Mouse (Mus musculus) CH12.LX (cell line): ENCODE measurements at regions not wholly inside any gene's neighbourhood (a gene's known extent, or its start where the extent isn't known, plus 50 kb on each side); places are given as distances from the start of the nearest gene placed in this dataset.

Experiments used
- DNase-seq: peaks from one replicate; pipeline ENCODE4 v3.0.0-alpha.2; 2013; ENCODE audit errors: extremely low read depth
- H3K27ac ChIP-seq: 2 replicates; pipeline ENCODE4 v1.5.1; 2012; ENCODE audit warnings: low read depth, mild to moderate bottlenecking, control low read depth, moderate library complexity; ENCODE audit not compliant: insufficient read depth
- H3K27me3 ChIP-seq: replicated peaks from 2 replicates; pipeline ENCODE3; 2012; ENCODE audit warnings: inconsistent platforms
- H3K36me3 ChIP-seq, 2 experiments: replicated peaks in 1 of 2; 2 replicates each; pipeline versions ENCODE3 to v1.6.1; 2012; ENCODE audit warnings: inconsistent platforms in 1 of 2, low read length in 1 of 2, mild to moderate bottlenecking in 1 of 2, mixed read lengths in 1 of 2, moderate library complexity in 1 of 2; ENCODE audit not compliant: control insufficient read depth in 1 of 2, insufficient read depth in 1 of 2
- H3K4me1 ChIP-seq, 2 experiments: 2 replicates each; pipeline ENCODE4 v1.6.1; 2012; ENCODE audit warnings: inconsistent platforms in 1 of 2, moderate library complexity in 1 of 2; ENCODE audit not compliant: insufficient read depth in 2 of 2, control insufficient read depth in 1 of 2
- H3K4me2 ChIP-seq: 2 replicates; pipeline ENCODE4 v1.6.1; 2012; ENCODE audit warnings: low read depth, mild to moderate bottlenecking, control low read depth; ENCODE audit not compliant: poor library complexity, insufficient read depth, severe bottlenecking
- H3K4me3 ChIP-seq, 3 experiments: fragments of 150-350 bp in 1 of 3; sonication (generic) in 1 of 3; replicated peaks in 1 of 3; 2 replicates each; pipeline versions ENCODE3 to v1.5.1; 2011 to 2012; ENCODE audit warnings: low read depth in 2 of 3, low read length in 2 of 3, mild to moderate bottlenecking in 2 of 3, moderate library complexity in 2 of 3, control low read depth in 1 of 3, improper control_type of control experiment in 1 of 3, inconsistent platforms in 1 of 3, mixed read lengths in 1 of 3; ENCODE audit not compliant: poor library complexity in 1 of 3
- H3K79me2 ChIP-seq: replicated peaks from 2 replicates; pipeline ENCODE4 v1.6.1; 2012; ENCODE audit warnings: mild to moderate bottlenecking, moderate library complexity; ENCODE audit not compliant: control insufficient read depth, poor library complexity, insufficient read depth, severe bottlenecking; ENCODE audit errors: extremely low read depth
- H3K9ac ChIP-seq: 2 replicates; pipeline ENCODE4 v1.6.1; 2012; ENCODE audit warnings: low read depth, mild to moderate bottlenecking, control low read depth, moderate library complexity; ENCODE audit not compliant: insufficient read depth
- H3K9me3 ChIP-seq: replicated peaks from 2 replicates; pipeline ENCODE3; 2012; ENCODE audit warnings: low read length, inconsistent platforms, mixed read lengths
- CHD1 ChIP-seq: IDR thresholded peaks from 2 replicates; pipeline ENCODE4 v1.6.1; 2012; ENCODE audit warnings: low read depth, low read length, improper control_type of control experiment, inconsistent platforms
- CTCF ChIP-seq, 2 experiments: IDR thresholded peaks in 1 of 2; conservative IDR thresholded peaks in 1 of 2; 2 replicates each; pipeline ENCODE4 v1.5.1; 2011 to 2012; ENCODE audit warnings: low read depth in 2 of 2, low read length in 2 of 2, improper control_type of control experiment in 1 of 2, inconsistent platforms in 1 of 2, mild to moderate bottlenecking in 1 of 2, moderate library complexity in 1 of 2
- E2F4 ChIP-seq: IDR thresholded peaks from 2 replicates; pipeline ENCODE4 v1.6.1; 2011; ENCODE audit warnings: low read depth, low read length, improper control_type of control experiment; ENCODE audit not compliant: insufficient replicate concordance
- ETS1 ChIP-seq: conservative IDR thresholded peaks from 2 replicates; pipeline ENCODE4 v1.6.1; 2012; ENCODE audit warnings: low read depth, mild to moderate bottlenecking, inconsistent platforms, low read length, improper control_type of control experiment, moderate library complexity
- HCFC1 ChIP-seq: IDR thresholded peaks from 2 replicates; pipeline ENCODE4 v1.6.1; 2012; ENCODE audit warnings: low read depth, mild to moderate bottlenecking, inconsistent platforms, low read length, improper control_type of control experiment
- JUN ChIP-seq: IDR thresholded peaks from 2 replicates; pipeline ENCODE4 v1.6.1; 2011; ENCODE audit warnings: low read depth, mild to moderate bottlenecking, low read length, improper control_type of control experiment, moderate library complexity; ENCODE audit not compliant: insufficient read depth
- JUND ChIP-seq: conservative IDR thresholded peaks from 2 replicates; pipeline ENCODE4 v1.6.1; 2011; ENCODE audit warnings: low read depth, low read length, improper control_type of control experiment
- MAFK ChIP-seq: IDR thresholded peaks from 2 replicates; pipeline ENCODE4 v1.6.1; 2011; ENCODE audit warnings: low read length, improper control_type of control experiment; ENCODE audit not compliant: insufficient replicate concordance
- MEF2A ChIP-seq: IDR thresholded peaks from 2 replicates; pipeline ENCODE4 v1.6.1; 2014; ENCODE audit warnings: low read depth, mild to moderate bottlenecking, inconsistent platforms, low read length, improper control_type of control experiment, borderline replicate concordance
- NELFE ChIP-seq: IDR thresholded peaks from 2 replicates; pipeline ENCODE4 v1.6.1; 2011; ENCODE audit warnings: low read depth, low read length, improper control_type of control experiment
- NRF1 ChIP-seq: IDR thresholded peaks from 2 replicates; pipeline ENCODE4 v1.6.1; 2014; ENCODE audit warnings: low read depth, mild to moderate bottlenecking, inconsistent platforms, low read length, improper control_type of control experiment, moderate library complexity
- PAX5 ChIP-seq: IDR thresholded peaks from 2 replicates; pipeline ENCODE4 v1.6.1; 2012; ENCODE audit warnings: low read length, inconsistent platforms, mixed read lengths
- RCOR1 ChIP-seq: conservative IDR thresholded peaks from 2 replicates; pipeline ENCODE4 v1.6.1; 2012; ENCODE audit warnings: low read depth, mild to moderate bottlenecking, inconsistent platforms, low read length, improper control_type of control experiment
- SIN3A ChIP-seq: IDR thresholded peaks from 2 replicates; pipeline ENCODE4 v1.6.1; 2012; ENCODE audit warnings: low read length, improper control_type of control experiment, inconsistent platforms
- UBTF ChIP-seq: IDR thresholded peaks from 2 replicates; pipeline ENCODE4 v1.6.1; 2012; ENCODE audit warnings: low read depth, mild to moderate bottlenecking, inconsistent platforms, low read length, improper control_type of control experiment, moderate library complexity
- ZNF384 ChIP-seq: IDR thresholded peaks from 2 replicates; pipeline ENCODE4 v1.6.1; 2012; ENCODE audit warnings: low read depth, low read length, improper control_type of control experiment, inconsistent platforms
- dilution Hi-C: fragments of 300-500 bp; cut with MboI; formaldehyde crosslinking; loops from 2 replicates; pipeline ENCODE4 v1.14.3; 2020; ENCODE audit warnings: low sequenced_read_pairs; ENCODE audit not compliant: extremely low pct_unique_long_range_greater_than_20kb, extremely low pct_ligation_motif_present
- in situ Hi-C: fragments of 300-500 bp; cut with MboI; formaldehyde crosslinking; loops from 3 replicates; pipeline ENCODE4 v1.14.3; 2019; ENCODE audit warnings: low sequenced_read_pairs, low pct_ligation_motif_present, low pct_unique_long_range_greater_than_20kb, mixed read lengths

DNA sequence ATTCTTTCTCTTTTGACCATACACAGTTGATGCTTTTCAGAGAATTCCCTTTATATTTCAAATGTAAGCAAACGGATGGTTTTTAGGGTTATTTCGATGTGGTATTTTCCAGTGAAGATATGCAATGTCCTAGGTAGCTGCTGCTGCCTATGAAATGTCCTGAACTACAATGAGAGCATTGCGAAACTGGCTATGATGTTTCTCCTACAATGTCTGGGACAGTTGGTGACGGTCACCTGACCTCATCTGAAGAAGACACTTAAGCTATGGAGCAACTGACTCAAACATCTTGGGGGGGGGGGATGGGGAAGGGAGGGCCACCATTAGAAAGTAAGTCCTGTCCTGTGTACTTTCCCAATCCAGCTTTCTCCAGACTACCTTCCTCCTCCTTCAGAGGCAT, 182.1 kb upstream of the Ell2 start:
- no peak overlapping the region for H3K9ac ChIP-seq
- no peaks in the 10 kb centered on the region for H3K79me2 ChIP-seq
- H3K4me2 ChIP-seq, result no peak overlapping the region
- H3K9me3 ChIP-seq, result no peaks in the 10 kb centered on the region
- in situ Hi-C loops (no loop called here), dilution Hi-C loops (no loop called here)
- H3K4me3 ChIP-seq, result no peak overlapping the region
- H3K27ac ChIP-seq, result no peak overlapping the region
- H3K4me1 ChIP-seq, result no peaks in the 10 kb centered on the region; a peak in 1 of 4 replicates
- H3K36me3 ChIP-seq, result no peaks in the 10 kb centered on the region
- DNase-seq, result no peak
- H3K27me3 ChIP-seq, result no peaks in the 10 kb centered on the region
- TF ChIP-seq HCFC1, result no peak
- no peak for TF ChIP-seq CHD1
- no peak for TF ChIP-seq JUND
- no peak for TF ChIP-seq SIN3A
- TF ChIP-seq ZNF384, result no peak
- no peak for TF ChIP-seq RCOR1
- TF ChIP-seq PAX5, result no peak
- TF ChIP-seq UBTF, result no peak
- TF ChIP-seq, all 38 proteins: peak for 0

DNA sequence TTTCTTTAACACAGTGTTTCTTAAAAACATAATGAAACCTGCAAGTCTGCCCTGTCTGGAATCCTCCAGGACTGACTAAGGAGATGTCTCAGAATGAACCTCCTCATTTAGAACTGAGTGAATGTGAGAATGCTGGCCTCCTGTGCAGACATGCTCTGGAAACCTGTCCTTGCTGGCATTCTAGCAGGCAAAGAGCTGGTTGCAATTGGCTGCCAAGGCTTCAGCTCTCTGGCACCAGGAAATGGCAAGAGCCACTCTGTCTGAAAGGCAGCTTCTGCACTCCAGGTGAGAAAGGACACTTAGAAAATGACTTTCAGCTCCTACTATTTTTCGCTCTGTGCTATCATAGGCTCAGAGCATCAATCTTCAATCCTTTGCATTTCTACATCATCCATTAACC, 175.0 kb upstream of the Ell2 start:
- Histone ChIP-seq H3K27me3 (no peaks in the 10 kb centered on the region), H3K4me2 (no peak overlapping the region), H3K79me2 (no peaks in the 10 kb centered on the region), H3K9ac (no peak overlapping the region)
- TF ChIP-seq ETS1 (no peak), E2F4 (no peak), JUN (no peak), NELFE (no peak), MEF2A (no peak), CTCF (conservative IDR thresholded peaks at IDR 0.05 in 1 of 2, IDR thresholded peaks at IDR 0.05 in 1 of 2; ENCODE audit: low read depth in 2 of 2, low read length in 2 of 2) (no peak), NRF1 (no peak), PAX5 (no peak), MAFK (no peak), HCFC1 (no peak), JUND (no peak)
- TF ChIP-seq, all 38 proteins: peak for 0
- Histone ChIP-seq H3K36me3 (no peaks in the 10 kb centered on the region), H3K27ac (no peak overlapping the region), H3K4me3 (no peak overlapping the region), H3K9me3 (no peaks in the 10 kb centered on the region), H3K4me1 (no peaks in the 10 kb centered on the region)
- in situ Hi-C loops (no loop called here), dilution Hi-C loops (no loop called here)
- DNase-seq, result no peak
